In the genomic region with DNA sequence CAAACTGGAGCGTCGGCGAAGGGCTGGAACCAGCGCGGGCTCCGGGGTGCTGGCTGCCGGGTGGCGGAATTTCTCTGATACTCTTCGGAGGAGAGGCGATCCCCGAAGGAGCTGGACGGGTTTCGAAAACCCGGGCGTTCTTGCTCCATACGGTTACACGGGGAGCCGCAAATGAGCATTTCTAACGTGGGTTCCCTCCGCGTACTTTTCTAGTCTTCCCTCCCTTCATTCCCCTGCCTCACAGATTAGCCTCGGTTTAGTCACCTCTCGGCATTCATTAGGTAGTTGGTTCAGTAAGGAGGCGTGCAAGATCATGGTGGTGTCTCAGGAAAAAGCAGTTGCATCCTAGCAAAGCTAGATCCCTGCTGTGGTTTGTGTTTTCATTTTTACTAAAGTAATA, we compare ENCODE assay signal across 1 mouse cellular context.
TF ChIP-seq lines count a peak whose summit lies in the region.

No protein-coding gene starts in this region.

TF ChIP-seq in MEL, 35 proteins besides CTCF, POLR2A, EP300 and RAD21 (continued from another document):
- TF ChIP-seq E2F4 (IDR thresholded peaks at IDR 0.05; ENCODE audit: borderline replicate concordance, low read depth, low read length) (no peak), JUND (IDR thresholded peaks at IDR 0.05; ENCODE audit: low read depth, low read length) (no peak), CHD1 (IDR thresholded peaks at IDR 0.05; ENCODE audit: low read depth, low read length) (no peak), MEF2A (IDR thresholded peaks at IDR 0.05; ENCODE audit: extremely low read depth, insufficient replicate concordance, low read depth, low read length, poor library complexity, severe bottlenecking) (no peak), MYB (IDR thresholded peaks at IDR 0.05; ENCODE audit: low read depth, low read length) (no peak), KAT2A (conservative IDR thresholded peaks at IDR 0.05; ENCODE audit: low read depth, low read length) (no peak), POLR2AphosphoS5 (IDR thresholded peaks at IDR 0.05; ENCODE audit: borderline replicate concordance, low read depth, low read length) (no peak), SMC3 (IDR thresholded peaks at IDR 0.05; ENCODE audit: low read depth, low read length) (no peak), MAX (IDR thresholded peaks at IDR 0.05; ENCODE audit: low read length) (no peak), ETS1 (IDR thresholded peaks at IDR 0.05; ENCODE audit: low read depth, low read length) (no peak), ELF1 (IDR thresholded peaks at IDR 0.05; ENCODE audit: low read depth, low read length) (no peak), POLR2AphosphoS2 (IDR thresholded peaks at IDR 0.05; ENCODE audit: low read length) (no peak), MAZ (IDR thresholded peaks at IDR 0.05; ENCODE audit: low read depth, low read length) (no peak), TBP (IDR thresholded peaks at IDR 0.05; ENCODE audit: low read depth, low read length) (no peak), BHLHE40 (IDR thresholded peaks at IDR 0.05; ENCODE audit: borderline replicate concordance, low read depth, low read length) (no peak), RCOR1 (IDR thresholded peaks at IDR 0.05; ENCODE audit: low read depth, low read length) (no peak), ZNF384 (IDR thresholded peaks at IDR 0.05; ENCODE audit: low read depth, low read length) (no peak)
